Mouse (Mus musculus): ENCODE data around the gene Plekho2. TPM values are rescaled to one million over a fixed set of nuclear protein-coding genes. Genes with fewer than 3 reads are reported as not detected.

Plekho2 gene
- total RNA-seq, 2 experiments from 2014 or later: 11.4 to 17.3 TPM

- peak; percentile 76 for DNase-seq
These were observed 6.8 kb upstream of the Plekho2 start, which contains the start of gene Pif1 for GRCm38 (mm10) chr9:65586406-65587269. Gene Pif1 (plus strand): TSS chr9:65587160.

GRCm38 (mm10) chr9:65583045-65583444 is 3.2 kb upstream of the Plekho2 start:
- DNase-seq: no peak

GRCm38 (mm10) chr9:65580401-65581256 is 789 bp upstream of the Plekho2 start:
- peak; percentile 76 for DNase-seq

- no peak for DNase-seq
These were observed 1.0 kb downstream of the Plekho2 start for GRCm38 (mm10) chr9:65578801-65579249.

- no peak for DNase-seq
These were observed 2.2 kb downstream of the Plekho2 start for GRCm38 (mm10) chr9:65577511-65578196.

GRCm38 (mm10) chr9:65576861-65577510 is 2.9 kb downstream of the Plekho2 start:
- DNase-seq: no peak

- DNase-seq: peak; percentile 63
These were observed 4.2 kb downstream of the Plekho2 start for GRCm38 (mm10) chr9:65575393-65576196.

- no peak for DNase-seq
These were observed 5.1 kb downstream of the Plekho2 start for GRCm38 (mm10) chr9:65574513-65575392.

- no peak for DNase-seq
These were observed 7.0 kb downstream of the Plekho2 start for GRCm38 (mm10) chr9:65572837-65573236.

GRCm38 (mm10) chr9:65569491-65569971 is 10.3 kb downstream of the Plekho2 start:
- DNase-seq: no peak

- DNase-seq: no peak
These were observed 11.1 kb downstream of the Plekho2 start for GRCm38 (mm10) chr9:65568787-65569186.

- no peak for DNase-seq
These were observed 15.1 kb downstream of the Plekho2 start for GRCm38 (mm10) chr9:65564698-65565097.

GRCm38 (mm10) chr9:65563073-65563472 is 16.8 kb downstream of the Plekho2 start:
- no peak for DNase-seq

- DNase-seq: peak; percentile 57
These were observed 17.7 kb downstream of the Plekho2 start for GRCm38 (mm10) chr9:65562081-65562506.

GRCm38 (mm10) chr9:65561016-65561415 is 18.8 kb downstream of the Plekho2 start:
- DNase-seq: peak; percentile 53

GRCm38 (mm10) chr9:65558806-65559205 is 21.0 kb downstream of the Plekho2 start:
- no peak for DNase-seq

- no peak for DNase-seq
These were observed 22.9 kb downstream of the Plekho2 start for GRCm38 (mm10) chr9:65556979-65557378.

- DNase-seq: no peak
These were observed 23.5 kb downstream of the Plekho2 start for GRCm38 (mm10) chr9:65556349-65556748.

GRCm38 (mm10) chr9:65555621-65556020 is 24.2 kb downstream of the Plekho2 start:
- no peak for DNase-seq

GRCm38 (mm10) chr9:65555001-65555405 is 24.8 kb downstream of the Plekho2 start:
- DNase-seq: no peak

Data from gastrocnemius, postnatal 10 days (tissue).